8 mouse cellular contexts compared by ENCODE assay signal in the genomic region with DNA sequence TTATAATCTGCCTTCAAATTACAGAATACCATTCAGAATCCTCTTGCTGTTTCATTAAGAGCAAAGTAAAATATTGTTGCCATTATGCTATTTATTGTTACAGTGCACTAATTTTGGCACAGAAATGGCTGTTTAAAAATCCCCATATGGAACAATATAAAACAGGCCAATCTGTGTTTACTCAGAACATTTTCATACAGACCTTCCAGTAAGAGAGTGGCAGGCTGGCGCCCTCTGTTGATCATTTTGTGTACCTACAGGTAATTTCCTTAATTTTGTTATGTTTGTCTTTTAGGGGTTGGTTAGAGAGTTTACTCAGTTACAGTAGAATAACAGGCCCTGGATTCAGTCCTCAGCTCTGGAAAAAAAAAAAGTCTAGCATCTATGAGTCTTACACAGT. TPM values are rescaled to one million over a fixed set of nuclear protein-coding genes. Genes with fewer than 3 reads are reported as not detected.
A peak's percentile ranks its signal among the peaks of the same experiment; 100 is the strongest.
DNase-seq lines count a peak whose midpoint lies in the region; ATAC-seq and TF ChIP-seq lines count a peak whose summit lies in the region.

No protein-coding gene starts in this region.

- no peaks in the 10 kb centered on the region for H3K27me3 ChIP-seq in heart, postnatal 0 days (ENCODE audit: control insufficient read depth, insufficient read depth, low read length)
- H3K27me3 ChIP-seq in midbrain, postnatal 0 days (ENCODE audit: insufficient read depth, low read length): no peaks in the 10 kb centered on the region
- H3K27me3 ChIP-seq in midbrain, embryonic 10.5 days (ENCODE audit: low read depth, poor library complexity, severe bottlenecking): no peaks in the 10 kb centered on the region
- no peaks in the 10 kb centered on the region for H3K27me3 ChIP-seq in forebrain, embryonic 10.5 days (ENCODE audit: poor library complexity, severe bottlenecking)

- no peak for ATAC-seq in heart, postnatal 0 days (ENCODE audit: insufficient read depth, low read depth)
- ATAC-seq in midbrain, postnatal 0 days (ENCODE audit: low FRiP score): no peak

- peak; percentile 83 for TF ChIP-seq CTCF in heart, postnatal 0 days (IDR thresholded peaks at IDR 0.05; ENCODE audit: low read depth)
- TF ChIP-seq CTCF in midbrain, postnatal 0 days (IDR thresholded peaks at IDR 0.05): peak; percentile 87

- 3% methylated on average over 1 of the region's 1 CpGs for WGBS in heart, postnatal 0 days
- 2% methylated on average over 1 of the region's 1 CpGs for whole genome bisulfite sequencing in midbrain, postnatal 0 days
- WGBS in midbrain, embryonic 10.5 days: 5% methylated on average over 1 of the region's 1 CpGs
- 2% methylated on average over 1 of the region's 1 CpGs for WGBS in forebrain, embryonic 10.5 days

- 0 out of 2 replicates have a peak, but pooled peaks cover under 1% of the 10 kb centered on the region for H3K36me3 ChIP-seq in heart, postnatal 0 days (replicated peaks; ENCODE audit: control insufficient read depth, insufficient read depth, low read length)
- no peaks in the 10 kb centered on the region for H3K36me3 ChIP-seq in midbrain, postnatal 0 days (ENCODE audit: insufficient read depth, low read length)
- H3K36me3 ChIP-seq in midbrain, embryonic 10.5 days: peaks cover 51% of the 10 kb centered on the region
- H3K36me3 ChIP-seq in forebrain, embryonic 10.5 days (replicated peaks): peaks cover 51% of the 10 kb centered on the region

- no peak overlapping the region for H3K9ac ChIP-seq in heart, postnatal 0 days (replicated peaks; ENCODE audit: low read depth, low read length)
- no peak overlapping the region for H3K9ac ChIP-seq in midbrain, postnatal 0 days (replicated peaks; ENCODE audit: low read length, poor library complexity, severe bottlenecking)

- no peak overlapping the region for H3K4me3 ChIP-seq in heart, postnatal 0 days (ENCODE audit: low read depth, low read length)
- no peak overlapping the region for H3K4me3 ChIP-seq in midbrain, postnatal 0 days (ENCODE audit: low read depth, low read length)
- H3K4me3 ChIP-seq in midbrain, embryonic 10.5 days: no peak overlapping the region
- H3K4me3 ChIP-seq in forebrain, embryonic 10.5 days: no peak overlapping the region

- H3K27ac ChIP-seq in heart, postnatal 0 days (ENCODE audit: low read depth): no peak overlapping the region
- H3K27ac ChIP-seq in midbrain, postnatal 0 days (ENCODE audit: low read depth, low read length): no peak overlapping the region
- no peak overlapping the region for H3K27ac ChIP-seq in midbrain, embryonic 10.5 days (replicated peaks)
- H3K27ac ChIP-seq in forebrain, embryonic 10.5 days: no peak overlapping the region

- no peaks in the 10 kb centered on the region for H3K4me1 ChIP-seq in heart, postnatal 0 days (ENCODE audit: control insufficient read depth, insufficient read depth)
- H3K4me1 ChIP-seq in midbrain, postnatal 0 days (ENCODE audit: insufficient read depth, low read length): 0 out of 2 replicates have a peak, but pooled peaks cover 2% of the 10 kb centered on the region
- H3K4me1 ChIP-seq in midbrain, embryonic 10.5 days: no peaks in the 10 kb centered on the region; the same call in 1 of the 2 replicates
- peaks cover 11% of the 10 kb centered on the region for H3K4me1 ChIP-seq in forebrain, embryonic 10.5 days

- H3K4me2 ChIP-seq in heart, postnatal 0 days (ENCODE audit: low read depth, low read length): no peak overlapping the region
- H3K4me2 ChIP-seq in midbrain, postnatal 0 days (ENCODE audit: low read depth, low read length, poor library complexity, severe bottlenecking): no peak overlapping the region

- DNase-seq in heart, postnatal 0 days (ENCODE audit: low spot score): peak; percentile 63
- no peak for DNase-seq in heart, postnatal 36 days
- DNase-seq in midbrain, postnatal 0 days (ENCODE audit: low spot score): peak; percentile 75
- DNase-seq in midbrain, embryonic 10.5 days (ENCODE audit: low spot score): no peak
- peak; percentile 59 for DNase-seq in embryo, embryonic 11 days
- DNase-seq in thymus, postnatal 25 days: peak; percentile 25
- DNase-seq in spleen, postnatal 14 days (ENCODE audit: low spot score in 2 of 2): no peak
- no peak for DNase-seq in forebrain, embryonic 10.5 days (ENCODE audit: extremely low spot score, low spot score)

- H3K9me3 ChIP-seq in heart, postnatal 0 days (replicated peaks; ENCODE audit: control insufficient read depth, low read length): no peaks in the 10 kb centered on the region
- no peaks in the 10 kb centered on the region for H3K9me3 ChIP-seq in midbrain, postnatal 0 days (ENCODE audit: low read length)
- peaks cover 6% of the 10 kb centered on the region; the same call in 1 of the 2 replicates for H3K9me3 ChIP-seq in midbrain, embryonic 10.5 days (replicated peaks)
- peaks cover 9% of the 10 kb centered on the region; the same call in 1 of the 2 replicates for H3K9me3 ChIP-seq in forebrain, embryonic 10.5 days

- intact Hi-C loops in heart, postnatal 36 days (cut with DNase I): loop anchor here (1.0 to 5.0 kb wide), 2 partner anchors 91 to 151 kb away; no protein-coding TSS in a partner anchor

- TF ChIP-seq EP300 in heart, postnatal 0 days (IDR thresholded peaks at IDR 0.05; ENCODE audit: low read depth): no peak

RNA-seq across cellular contexts. Expression of gene Rtkn2, which starts 16.8 kb away (rescaled TPM):
- total RNA-seq in heart, postnatal 0 days (2014; rRNA removed; ENCODE audit: low replicate concordance): 0.27 and 2.9 TPM in 2 replicates
- 2.1 and 2.2 TPM in 2 replicates for polyA plus RNA-seq in heart, postnatal 0 days (2015; fragmentation: Nextera tagmentation; extraction: Ambion mirVana)
- total RNA-seq in heart, postnatal 36 days (2021): under 1 TPM; 0.35 to 0.53 TPM
- total RNA-seq in midbrain, postnatal 0 days (2014; rRNA removed): 2.4 and 3.0 TPM in 2 replicates
- polyA plus RNA-seq in midbrain, postnatal 0 days (2015; fragmentation: Nextera tagmentation; extraction: Ambion mirVana): 2.8 TPM in 2 replicates
- polyA plus RNA-seq in midbrain, embryonic 10.5 days (2016; fragmentation: Nextera tagmentation; extraction: Ambion mirVana): 21.5 and 21.6 TPM in 2 replicates
- 20.9 and 22.4 TPM in 2 replicates for polyA plus RNA-seq in forebrain, embryonic 10.5 days (2016; fragmentation: Nextera tagmentation; extraction: Ambion mirVana)

Comparison
In these comparisons a context has a peak if more than half of its experiments do, and no peak if none do; other contexts are left out.
1. DNase-seq: peak in heart, postnatal 0 days (single experiment), midbrain, postnatal 0 days (single experiment), embryo, embryonic 11 days (single experiment) and thymus, postnatal 25 days (single experiment); none in heart, postnatal 36 days (0 of 2), midbrain, embryonic 10.5 days (single experiment), spleen, postnatal 14 days (0 of 2) and forebrain, embryonic 10.5 days (single experiment).